Mouse (Mus musculus): ENCODE measurements around the gene Zfp53.
"Not testable (repeated sequence)": the region's sequence is repeated elsewhere in the genome, so short reads cannot be mapped to it uniquely, and the experiment has no call there.

The Zfp53 gene

DNA sequence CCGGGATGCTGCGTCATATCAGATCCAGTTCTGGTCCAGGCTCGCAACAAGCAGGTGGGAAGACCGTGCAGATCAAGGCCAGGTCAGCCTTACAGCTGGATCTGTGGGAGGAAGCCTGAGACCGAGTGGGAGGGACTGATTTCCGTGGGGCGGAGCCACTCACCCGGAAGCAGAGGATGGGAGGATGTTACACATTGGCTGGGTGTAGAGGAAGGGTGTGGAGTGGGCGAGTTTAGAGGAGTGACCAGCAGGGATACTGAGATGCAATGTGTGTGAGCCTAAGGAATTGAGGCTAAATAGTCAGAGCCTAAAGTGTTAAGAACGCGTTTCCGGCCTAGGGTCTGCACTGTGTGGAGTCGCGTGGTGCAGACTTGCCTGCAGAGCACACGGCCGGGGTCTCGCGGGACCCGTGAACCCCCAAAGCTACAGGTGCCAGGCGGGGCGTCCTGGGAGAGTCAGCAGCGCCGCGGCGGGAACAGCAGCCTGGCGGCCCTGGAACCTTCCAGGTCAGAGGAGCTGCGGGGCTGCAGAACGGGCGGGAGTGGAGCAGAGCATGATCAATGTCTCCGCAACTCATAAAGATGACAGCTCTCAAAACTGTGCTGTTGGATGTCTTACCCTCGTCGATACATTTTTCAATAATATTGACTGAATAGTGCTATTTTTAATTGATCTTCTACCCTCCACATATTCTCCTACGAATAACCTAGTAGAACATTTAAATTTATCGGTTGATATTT lies at the start of gene Zfp53:
TSS of gene Zfp53 (plus strand) at position 239 of the 740 bp plus-strand sequence.
- peak; percentile 94 for DNase-seq (ENCODE audit: low spot score)

DNA sequence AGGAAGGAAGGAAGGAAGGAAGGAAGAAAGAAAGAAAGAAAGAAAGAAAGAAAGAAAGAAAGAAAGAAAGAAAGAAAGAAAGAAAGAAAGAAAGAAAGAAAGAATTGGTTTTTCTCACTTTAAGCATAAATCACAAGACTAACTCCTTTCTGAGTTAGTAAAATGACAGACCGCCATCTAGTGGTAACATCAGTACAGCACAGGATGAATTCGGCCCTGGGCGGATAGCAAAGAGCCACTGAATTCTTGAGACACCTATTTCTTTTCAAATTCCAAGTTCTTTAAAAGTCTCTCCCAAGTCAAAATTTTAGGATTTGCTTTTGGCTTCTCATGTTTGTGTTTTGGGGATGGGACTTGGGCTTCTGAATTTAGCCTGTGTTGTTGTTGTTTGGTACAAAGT lies 39.1 kb upstream of the Zfp53 start:
- DNase-seq (ENCODE audit: low spot score): peak; percentile 90

DNA sequence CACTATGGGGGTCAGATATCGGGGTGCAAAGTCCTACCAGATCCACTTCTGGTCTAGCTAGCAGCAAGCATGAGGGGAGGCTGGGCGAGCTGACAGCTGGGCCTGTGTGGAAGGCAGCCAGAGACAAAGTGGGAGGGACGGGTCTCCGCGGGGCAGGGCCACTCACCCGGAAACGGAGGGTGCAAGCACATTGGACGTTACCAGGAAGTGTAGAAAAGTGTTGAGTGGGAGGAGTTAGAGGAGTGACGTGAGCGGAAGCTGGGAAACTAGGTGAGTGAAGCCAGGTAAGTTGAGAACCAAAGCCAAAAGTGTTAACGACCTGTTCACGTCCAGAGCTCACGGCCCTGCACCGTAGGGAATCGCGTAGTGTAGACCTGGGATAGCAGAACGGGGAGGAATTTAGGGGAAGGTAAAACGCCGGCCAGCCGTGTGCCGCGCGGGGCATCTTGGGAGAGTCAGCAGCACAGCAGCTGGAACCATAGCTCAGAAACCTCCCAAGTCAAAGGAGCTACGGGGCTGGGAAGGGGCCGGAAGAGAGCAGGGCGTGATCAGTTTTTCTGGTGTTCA lies 38.6 kb upstream of the Zfp53 start, which contains the start of gene Zfp51:
TSS of gene Zfp51 (plus strand) at position 237 of the 567 bp plus-strand sequence.
- DNase-seq (ENCODE audit: low spot score): peak; percentile 97

DNA sequence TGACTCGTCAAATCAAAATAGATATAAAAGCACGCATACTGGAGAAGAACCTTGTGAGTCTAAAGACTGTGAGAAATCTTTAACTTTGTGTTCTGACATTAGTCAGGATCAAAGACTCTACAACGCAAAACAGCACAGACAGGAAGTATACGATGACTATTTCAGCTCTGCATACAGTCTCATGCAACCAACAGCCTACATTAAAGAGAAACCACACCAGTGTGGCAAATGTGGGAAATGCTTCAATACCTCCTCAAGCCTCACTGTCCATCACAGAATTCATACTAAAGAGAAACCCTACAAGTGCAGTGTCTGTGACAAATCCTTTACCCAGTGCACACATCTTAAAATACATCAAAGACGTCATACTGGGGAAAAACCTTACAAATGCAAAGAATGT lies 25.2 kb upstream of the Zfp53 start:
- no peak for DNase-seq (ENCODE audit: low spot score)

DNA sequence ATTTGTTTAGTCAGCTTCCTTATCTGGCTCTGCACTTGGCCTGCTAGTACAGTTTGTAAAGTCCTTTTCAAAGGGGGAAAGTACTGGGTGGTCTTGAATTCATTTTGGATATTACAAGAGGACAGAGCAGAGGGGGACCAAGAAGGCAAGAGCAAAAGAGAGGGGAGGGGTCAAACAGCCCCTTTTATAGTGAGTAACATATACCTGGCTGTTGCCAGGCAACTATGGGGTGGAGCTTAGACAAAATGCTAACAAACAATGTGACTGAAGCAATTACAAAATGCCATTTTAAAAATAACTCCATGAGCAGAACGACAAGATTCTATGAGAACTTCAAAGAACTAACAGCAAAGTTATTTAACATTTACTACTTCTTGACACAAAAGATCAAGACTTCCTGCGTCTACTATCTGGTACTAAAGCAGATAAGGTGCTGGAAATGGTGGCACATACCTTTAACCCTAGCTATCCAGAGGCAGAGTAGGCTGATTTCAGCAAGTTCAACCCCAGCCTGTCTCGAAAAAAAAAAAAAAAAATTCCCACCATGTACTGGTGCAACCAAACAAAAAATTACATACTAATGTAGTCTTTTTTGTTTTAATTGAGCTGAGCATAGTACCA lies 16.7 kb upstream of the Zfp53 start:
- no peak for DNase-seq (ENCODE audit: low spot score)

DNA sequence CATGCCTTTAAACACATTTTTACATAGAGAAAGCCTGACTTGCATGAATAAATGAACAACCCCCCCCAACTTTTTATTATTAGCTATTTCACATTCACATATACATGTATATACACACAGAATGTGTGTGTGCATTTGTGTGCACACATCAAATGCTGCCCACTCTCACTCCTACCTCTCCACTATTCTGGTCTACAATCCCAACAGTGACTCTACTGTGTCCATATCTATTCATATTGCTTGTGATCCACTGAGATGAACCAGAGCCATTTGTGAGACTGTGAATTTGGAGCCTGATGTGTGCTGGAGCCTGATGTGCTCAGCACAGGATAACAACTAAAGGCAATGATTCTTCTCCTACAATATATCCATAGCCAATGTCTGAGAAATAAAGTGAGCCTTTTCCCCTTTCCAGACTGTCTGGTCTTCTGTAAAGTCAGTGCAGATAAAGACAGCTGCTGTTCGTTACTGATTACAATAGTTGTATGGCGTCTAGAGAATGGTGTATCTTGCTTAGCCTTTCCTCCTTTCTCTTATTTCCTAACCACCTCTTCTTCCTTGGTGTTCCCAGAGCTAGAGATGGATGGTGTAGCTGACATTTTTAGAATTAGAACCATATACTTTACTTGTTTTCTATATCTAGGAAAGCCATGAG lies 16.0 kb upstream of the Zfp53 start:
- no peak for DNase-seq (ENCODE audit: low spot score)

DNA sequence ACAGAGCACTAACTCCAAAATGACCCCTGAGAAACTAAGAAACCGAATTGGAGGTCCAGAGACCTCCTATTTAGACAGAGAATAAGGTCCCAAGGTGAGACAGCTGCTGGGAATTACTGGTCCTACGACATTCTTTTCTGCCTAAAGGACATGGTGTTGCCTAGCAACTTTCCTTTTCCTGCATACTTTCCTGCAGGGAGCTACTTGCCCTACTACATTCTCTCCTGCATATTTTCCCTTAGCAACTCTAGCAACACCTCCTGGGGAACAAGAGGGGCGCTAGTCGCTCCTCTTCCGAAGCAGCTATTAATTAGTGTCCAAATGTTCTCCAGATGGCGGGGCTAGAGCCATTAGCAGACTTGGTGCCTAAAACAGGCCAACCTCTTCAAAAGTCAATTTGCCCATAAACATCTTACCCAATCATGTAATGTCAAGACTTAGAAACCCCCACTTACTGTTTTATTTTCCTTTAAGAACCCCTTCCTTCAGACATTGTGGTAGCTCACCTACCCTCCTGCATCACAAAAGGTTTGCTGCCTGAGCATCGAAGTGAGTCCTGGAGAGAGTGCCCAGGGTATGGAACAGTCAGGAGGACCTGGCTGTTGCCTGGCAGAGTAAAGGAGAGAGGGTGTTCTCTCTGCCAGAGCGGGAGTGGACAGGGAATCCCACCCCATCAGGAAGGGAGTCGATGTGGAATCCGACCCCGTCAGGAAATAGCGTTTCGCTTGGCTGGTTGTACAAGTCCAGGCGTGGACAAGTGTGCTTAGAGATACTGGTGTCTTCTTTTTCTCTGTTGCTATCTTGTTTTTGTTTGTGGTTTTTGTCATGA lies 15.2 kb upstream of the Zfp53 start:
- peak; percentile 82 for DNase-seq (ENCODE audit: low spot score)

DNA sequence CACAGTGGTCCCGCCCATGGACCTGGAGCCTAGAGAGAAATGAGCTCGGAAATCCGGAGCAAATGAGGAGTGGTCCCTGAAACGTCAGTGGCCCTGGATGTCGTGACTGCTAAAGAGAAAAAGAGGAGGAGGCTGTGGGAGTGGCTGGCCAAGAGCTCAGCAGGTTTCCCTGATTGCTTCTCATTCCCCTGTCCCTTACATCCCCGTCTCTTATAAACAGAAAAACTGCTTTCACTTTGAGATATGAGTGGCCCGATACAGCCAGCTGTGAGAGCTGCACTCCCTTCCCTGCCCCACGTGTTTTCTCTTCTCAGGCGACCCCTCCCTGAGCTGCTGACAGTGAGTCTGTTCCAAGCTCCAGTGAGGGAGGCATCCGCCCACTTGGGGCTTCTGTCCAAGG lies 14.1 kb upstream of the Zfp53 start:
- DNase-seq (ENCODE audit: low spot score): peak; percentile 21

DNA sequence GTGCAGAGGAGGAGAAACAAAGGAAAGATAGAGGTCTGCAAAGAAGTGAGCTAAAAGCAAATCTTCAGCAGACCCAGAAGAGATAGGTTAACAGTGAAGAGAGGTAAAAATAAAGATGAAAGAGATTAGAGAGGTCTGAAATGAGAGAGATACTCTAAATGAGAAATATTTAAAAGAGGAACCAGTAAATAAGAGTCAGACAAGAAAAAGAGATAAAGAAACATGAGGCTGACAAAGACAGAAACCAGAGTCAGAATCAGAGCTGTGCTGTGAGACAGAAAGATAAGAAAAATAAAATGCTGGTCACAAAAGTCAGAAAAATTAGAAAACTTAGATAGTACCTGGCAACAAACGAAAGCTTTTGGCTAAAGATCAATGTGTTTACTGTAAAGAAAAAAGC lies 13.5 kb upstream of the Zfp53 start:
- DNase-seq (ENCODE audit: low spot score): not testable (repeated sequence)

DNA sequence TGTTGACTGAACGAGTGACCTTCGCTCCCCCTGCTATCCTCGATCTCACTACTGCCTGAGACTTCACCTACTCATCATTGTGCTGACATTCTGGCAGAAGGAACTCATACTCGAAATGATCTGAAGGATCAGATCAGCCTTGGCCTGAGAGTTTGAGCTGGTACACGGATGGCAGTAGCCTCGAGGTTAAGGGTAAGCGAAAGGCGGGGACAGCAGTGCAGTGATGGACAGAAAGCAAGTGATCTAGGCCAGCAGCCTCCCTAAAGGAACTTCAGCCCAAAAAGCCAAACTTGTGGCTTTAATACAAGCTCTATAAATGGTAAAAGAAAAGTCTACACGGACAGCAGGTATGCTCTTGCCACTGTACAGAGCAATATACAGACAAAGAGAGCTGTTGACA lies 12.4 kb upstream of the Zfp53 start:
- DNase-seq (ENCODE audit: low spot score): not testable (repeated sequence)

DNA sequence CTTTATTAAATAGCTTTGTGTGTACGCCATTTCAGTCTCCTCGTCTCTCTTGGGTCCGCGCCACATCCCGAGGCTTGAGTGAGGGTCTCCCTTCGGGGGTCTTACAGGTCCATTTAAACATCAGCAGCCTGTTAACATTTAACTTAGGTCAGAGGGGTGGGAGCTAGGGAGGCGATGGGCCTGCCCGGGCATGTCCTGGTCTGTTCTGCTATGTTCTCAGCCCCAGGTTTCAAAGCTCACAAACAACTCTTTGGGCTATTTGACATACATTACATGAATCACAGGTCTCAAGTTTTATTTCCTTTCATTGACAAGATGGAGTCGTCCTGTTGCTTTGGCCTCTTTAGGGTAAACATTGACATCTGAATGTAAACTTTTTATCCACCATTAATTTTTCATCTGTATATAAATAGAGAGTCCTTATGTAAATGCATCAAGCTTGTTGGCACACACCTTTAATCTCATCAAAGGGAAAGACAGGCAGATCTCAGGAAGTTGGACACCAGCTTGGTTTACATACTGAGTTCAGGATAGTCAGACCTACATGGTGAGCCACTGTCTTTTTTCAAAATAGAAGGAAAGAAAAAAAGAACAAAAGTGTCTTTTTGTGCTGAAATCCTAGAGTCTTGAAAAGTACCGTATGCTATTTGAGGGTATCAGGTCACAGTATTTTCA lies 10.6 kb upstream of the Zfp53 start:
- DNase-seq (ENCODE audit: low spot score): not testable (repeated sequence)

DNA sequence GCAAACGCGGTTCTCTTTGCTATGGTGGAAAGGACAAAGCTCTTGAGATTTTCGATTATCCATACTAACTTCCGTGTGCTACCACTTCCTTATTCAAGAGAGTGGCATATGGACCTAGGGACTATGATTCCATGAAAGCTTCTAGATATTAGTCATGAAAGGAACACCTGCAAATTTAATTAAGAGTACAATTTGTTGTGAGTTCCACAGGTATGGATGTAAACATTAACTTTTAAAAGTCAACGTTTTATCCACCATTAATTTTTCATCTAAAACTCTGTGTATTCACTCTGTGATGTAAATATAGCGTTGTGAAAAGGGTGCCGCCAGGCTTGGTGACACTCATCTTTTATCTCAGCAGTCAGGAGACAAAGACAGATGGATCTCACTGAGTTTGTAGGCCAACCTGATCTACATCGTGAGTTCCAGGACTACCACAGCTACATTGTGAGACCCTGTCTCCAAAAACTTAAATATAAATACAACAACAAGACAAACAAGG lies 753 bp downstream of the Zfp53 start:
- DNase-seq (ENCODE audit: low spot score): no peak

DNA sequence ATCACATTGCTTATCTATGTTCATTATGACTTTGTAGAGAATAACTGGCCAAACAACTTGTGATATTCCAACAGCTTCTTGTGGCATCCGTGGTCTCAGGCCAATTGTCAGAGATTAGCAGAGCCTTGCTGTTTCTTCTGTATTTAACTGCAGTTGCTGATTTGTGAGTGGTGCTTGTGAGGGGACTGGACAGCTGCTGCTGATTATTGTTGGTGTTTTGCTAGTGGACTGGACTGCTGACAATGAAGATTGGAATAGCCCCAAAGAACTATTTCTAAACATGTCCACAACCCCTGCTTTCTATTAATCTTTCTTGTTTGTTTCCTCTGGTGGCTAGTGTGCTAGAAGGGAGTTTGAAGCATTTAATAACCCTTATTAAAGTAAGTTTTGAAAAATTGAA lies 12.6 kb downstream of the Zfp53 start:
- no peak for DNase-seq (ENCODE audit: low spot score)

DNA sequence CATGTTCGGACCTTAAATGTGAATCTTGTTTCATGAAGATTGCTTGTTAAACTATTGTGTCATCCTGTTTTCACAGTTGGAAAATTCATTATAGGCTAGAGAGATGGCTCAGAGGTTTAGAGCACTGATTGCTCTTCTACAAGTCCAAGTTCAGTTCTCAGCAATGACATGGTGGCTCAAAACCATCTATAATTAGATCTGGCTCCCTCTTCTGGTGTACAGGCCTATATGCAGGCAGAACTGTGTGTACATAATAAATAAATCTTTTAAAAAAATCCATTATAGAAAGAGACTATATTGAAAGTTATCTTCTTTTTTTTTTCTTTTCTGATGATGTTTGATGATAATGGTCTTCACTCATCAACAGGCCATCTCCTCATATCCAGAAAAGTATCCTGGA lies 15.7 kb downstream of the Zfp53 start:
- no peak for DNase-seq (ENCODE audit: low spot score)

DNA sequence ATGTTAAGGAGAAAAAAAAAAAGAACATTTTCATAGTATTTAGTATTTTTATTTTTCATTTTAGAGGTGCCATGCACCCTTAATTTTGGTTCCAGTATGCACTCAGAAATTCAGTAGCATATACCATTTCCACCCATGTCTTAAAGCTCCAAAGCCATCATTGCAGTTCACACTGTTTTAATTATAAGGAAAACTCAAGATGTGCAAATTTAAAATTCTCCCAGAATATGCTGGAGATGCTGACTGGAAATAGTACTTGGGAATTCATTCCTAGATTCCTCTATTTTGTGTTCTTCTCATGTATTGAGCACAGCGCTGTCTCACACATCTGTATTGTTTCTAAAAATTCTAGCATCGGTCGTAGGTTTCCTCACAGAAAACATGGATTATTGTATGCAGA lies 17.5 kb downstream of the Zfp53 start:
- DNase-seq (ENCODE audit: low spot score): no peak

DNA sequence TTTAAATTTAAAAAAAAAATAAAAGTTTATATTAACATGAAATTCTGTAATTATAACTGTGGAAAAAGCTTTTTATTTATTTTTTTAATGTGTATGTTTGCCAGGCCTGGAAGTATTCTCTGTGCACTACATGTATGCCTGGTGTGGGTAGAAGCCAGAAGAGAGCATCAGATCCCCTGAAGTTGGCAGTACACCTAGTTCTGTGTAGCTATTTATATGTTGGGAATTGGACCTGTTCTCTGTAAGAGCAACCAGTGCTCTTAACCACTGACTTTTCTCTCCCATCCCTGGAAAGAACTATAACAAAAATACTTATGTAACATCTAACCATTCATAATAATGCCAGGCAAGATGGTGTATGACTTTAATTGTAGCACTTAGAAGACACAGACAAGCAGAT lies 21.0 kb downstream of the Zfp53 start:
- no peak for DNase-seq (ENCODE audit: low spot score)

DNA sequence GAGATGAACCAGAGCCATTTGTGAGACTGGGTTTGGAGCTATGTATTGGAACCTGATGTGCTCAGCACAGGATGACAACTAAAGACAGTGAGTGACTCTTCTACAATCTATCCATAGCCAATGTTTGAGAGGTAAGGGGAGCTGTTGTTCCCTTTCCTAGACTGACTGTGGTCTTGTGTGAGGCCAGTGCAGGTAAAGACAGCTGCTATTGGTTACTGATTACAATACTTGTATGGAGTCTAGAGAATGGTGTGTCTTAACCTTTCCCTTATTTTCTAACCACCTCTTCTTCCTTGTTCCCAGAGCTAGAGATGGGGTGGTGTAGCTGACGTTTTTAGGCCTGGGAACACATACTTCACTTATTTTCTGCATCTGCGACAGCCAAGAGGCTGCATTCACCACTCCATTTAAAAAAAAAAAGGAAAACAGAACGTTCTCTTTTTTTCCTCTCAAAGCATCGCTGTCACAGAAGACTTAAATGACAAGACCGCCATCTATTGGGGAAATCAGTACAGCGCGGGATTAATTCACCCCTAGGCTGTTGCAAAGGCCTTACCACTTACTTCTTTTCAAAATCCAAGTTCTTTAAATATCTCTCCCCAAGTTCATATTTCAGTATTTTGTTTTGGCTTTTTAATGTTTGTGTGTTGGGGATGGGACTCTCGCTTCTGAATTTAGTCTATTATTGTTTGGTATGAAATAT lies 26.8 kb downstream of the Zfp53 start:
- DNase-seq (ENCODE audit: low spot score): peak; percentile 85

DNA sequence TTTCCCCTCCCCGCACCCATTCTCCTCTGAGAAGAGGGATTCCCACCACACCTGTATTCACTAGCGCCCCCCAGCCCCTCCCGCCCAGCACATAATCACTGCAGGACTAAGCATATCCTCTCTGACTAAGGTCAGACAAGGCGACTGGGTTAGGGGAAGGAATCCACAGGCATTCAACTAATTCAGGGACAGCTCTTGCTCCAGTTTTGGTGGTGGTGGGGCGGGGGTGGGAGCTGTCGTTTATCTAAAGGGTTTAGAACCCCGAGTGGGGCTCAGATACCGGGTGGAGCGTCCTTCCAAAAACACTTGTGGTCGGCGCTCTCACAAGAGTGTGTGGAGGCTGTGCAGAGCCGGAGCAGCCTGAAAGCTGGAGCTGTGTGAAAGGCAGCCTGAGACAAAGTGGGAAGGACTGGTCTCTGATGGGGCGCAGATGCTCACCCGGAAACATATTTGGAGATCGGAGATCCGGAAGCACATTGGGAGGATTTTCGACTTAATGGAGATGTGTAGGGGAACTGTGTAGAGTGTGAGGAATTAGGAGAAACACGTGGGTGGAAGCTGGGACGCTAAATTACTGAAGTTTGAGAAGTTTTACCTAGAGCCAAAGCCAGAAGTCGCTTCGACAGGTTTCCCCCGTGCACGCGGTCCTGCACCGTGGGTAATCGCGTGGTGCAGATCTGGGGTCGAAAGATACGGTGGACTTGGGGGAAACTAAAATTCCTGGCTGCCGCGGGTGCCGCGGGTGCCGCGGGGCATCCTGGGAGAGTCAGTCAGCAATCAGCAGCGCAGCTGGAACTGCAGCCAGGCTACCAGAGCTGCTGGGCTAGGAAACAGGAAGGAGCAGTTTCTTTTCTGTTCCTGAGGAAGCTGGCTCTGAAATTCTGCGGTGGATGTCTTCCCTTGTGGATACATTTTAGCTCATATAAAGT lies 27.7 kb downstream of the Zfp53 start:
- DNase-seq (ENCODE audit: low spot score): peak; percentile 70

DNA sequence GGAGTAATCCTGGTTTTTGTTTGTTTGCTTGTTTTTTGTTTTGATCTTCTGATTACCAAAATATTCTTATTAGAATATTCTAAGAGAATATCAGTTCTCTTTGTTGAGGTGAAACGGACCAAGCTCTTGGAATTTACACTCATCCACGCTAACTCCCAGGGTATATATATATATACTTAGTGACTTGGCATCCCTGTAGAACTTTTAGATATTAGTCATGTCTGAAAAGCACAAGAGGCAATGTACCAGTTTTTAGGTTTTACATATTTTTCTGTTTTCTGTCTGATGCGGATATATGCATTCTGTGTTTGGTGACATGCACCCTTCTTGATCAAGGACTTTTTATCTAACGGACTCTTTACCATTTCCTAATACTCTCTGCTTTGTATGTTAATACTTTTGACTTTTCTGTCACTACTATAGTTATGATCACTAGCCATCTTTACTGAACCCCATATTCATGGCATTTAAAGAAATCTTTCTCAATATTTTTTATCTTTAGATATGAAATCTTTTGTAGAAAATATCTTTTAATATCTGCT lies 28.4 kb downstream of the Zfp53 start:
- no peak for DNase-seq (ENCODE audit: low spot score)

Measured in lung, postnatal 25 days (tissue).